ENCODE assay signal across 12 mouse cellular contexts in genomic region chr11:3560202-3560601, GRCm38 (mm10). TPM values are rescaled to one million over a fixed set of nuclear protein-coding genes. Genes with fewer than 3 reads are reported as not detected.
A peak's percentile ranks its signal among the peaks of the same experiment; 100 is the strongest.
DNase-seq lines count a peak whose midpoint lies in the region; ATAC-seq and TF ChIP-seq lines count a peak whose summit lies in the region.
"Had no signal": no experiment of that assay in that cellular context is flagged by ENCODE, and none has a peak within 500 bp of the region (broad histone marks: within the 10 kb centered on the region; RNA-seq: fewer than 3 reads in every experiment).

No protein-coding gene starts in this region.

- H3K36me3 ChIP-seq in liver, postnatal 0 days (replicated peaks; ENCODE audit: insufficient read depth, low read length) = no peaks in the 10 kb centered on the region
- H3K36me3 ChIP-seq in liver, embryonic 12.5 days = no peaks in the 10 kb centered on the region
- no peaks in the 10 kb centered on the region for H3K36me3 ChIP-seq in stomach, embryonic 16.5 days (ENCODE audit: control insufficient read depth, insufficient read depth, low read length)
- H3K36me3 ChIP-seq: embryonic facial prominence, embryonic 12.5 days had no signal

- 0 out of 2 replicates have a peak, but pooled peaks have one; percentile 17 for ATAC-seq in liver, postnatal 0 days
- ATAC-seq in liver, embryonic 12.5 days = no peak
- ATAC-seq in granulocyte monocyte progenitor cell, adult 5-6 weeks (replicated peaks; ENCODE audit: poor library complexity, severe bottlenecking) = peak; percentile 48; the same call in 1 of the 2 replicates
- ATAC-seq in stomach, embryonic 16.5 days (ENCODE audit: insufficient read depth, low FRiP score) = peak; percentile 34; the same call in 1 of the 2 replicates
- ATAC-seq: forebrain, embryonic 16.5 days had no signal

- peak; percentile 50 to 71 for DNase-seq in heart, adult 18-20 months
- no peak for DNase-seq in heart, postnatal 25 days (ENCODE audit: low spot score)
- no peak for DNase-seq in liver, postnatal 0 days
- no peak for DNase-seq in right cerebral cortex, postnatal 10 days (ENCODE audit: low spot score in 2 of 2)
- DNase-seq in neural tube, embryonic 10.5 days (ENCODE audit: extremely low spot score, low spot score) = no peak
- DNase-seq: cerebellum, adult 9-10 months had no signal

- no peak overlapping the region for H3K4me2 ChIP-seq in liver, postnatal 0 days (ENCODE audit: low read depth, low read length)
- H3K4me2 ChIP-seq in liver, embryonic 12.5 days = no peak overlapping the region
- no peak overlapping the region for H3K4me2 ChIP-seq in stomach, embryonic 16.5 days (ENCODE audit: low read depth, low read length)
- H3K4me2 ChIP-seq: embryonic facial prominence, embryonic 12.5 days had no signal

- H3K4me1 ChIP-seq in liver, postnatal 0 days (ENCODE audit: insufficient read depth) = no peaks in the 10 kb centered on the region; the same call in none of the 2 replicates
- no peaks in the 10 kb centered on the region for H3K4me1 ChIP-seq in liver, embryonic 12.5 days
- peaks cover 4% of the 10 kb centered on the region for H3K4me1 ChIP-seq in stomach, embryonic 16.5 days (ENCODE audit: control insufficient read depth, insufficient read depth, low read length)
- H3K4me1 ChIP-seq: embryonic facial prominence, embryonic 12.5 days had no signal

- TF ChIP-seq EP300 in liver, postnatal 0 days (IDR thresholded peaks at IDR 0.05; ENCODE audit: low read depth) = no peak

- intact Hi-C loops in heart, postnatal 25 days (cut with DNase I) = no loop called here

- TF ChIP-seq CTCF in liver, postnatal 0 days (IDR thresholded peaks at IDR 0.05; ENCODE audit: low read depth) = no peak

- H3K9ac ChIP-seq in liver, postnatal 0 days (replicated peaks) = no peak overlapping the region
- H3K9ac ChIP-seq in liver, embryonic 12.5 days = no peak overlapping the region
- H3K9ac ChIP-seq in stomach, embryonic 16.5 days (ENCODE audit: low read length) = no peak overlapping the region
- H3K9ac ChIP-seq: embryonic facial prominence, embryonic 12.5 days had no signal

- no peak overlapping the region for H3K4me3 ChIP-seq in liver, postnatal 0 days (ENCODE audit: low read depth, low read length)
- no peak overlapping the region for H3K4me3 ChIP-seq in liver, embryonic 12.5 days
- H3K4me3 ChIP-seq in stomach, embryonic 16.5 days (replicated peaks; ENCODE audit: low read length) = no peak overlapping the region
- H3K4me3 ChIP-seq: embryonic facial prominence, embryonic 12.5 days had no signal

- 0 out of 2 replicates have a peak, but pooled peaks cover 2% of the 10 kb centered on the region for H3K9me3 ChIP-seq in liver, postnatal 0 days (ENCODE audit: low read length)
- no peaks in the 10 kb centered on the region for H3K9me3 ChIP-seq in liver, embryonic 12.5 days (replicated peaks)
- no peaks in the 10 kb centered on the region for H3K9me3 ChIP-seq in stomach, embryonic 16.5 days (replicated peaks; ENCODE audit: control insufficient read depth, low read length)
- H3K9me3 ChIP-seq: embryonic facial prominence, embryonic 12.5 days had no signal

- WGBS in liver, postnatal 0 days (ENCODE audit: insufficient replicate concordance) = 61% methylated on average over 5 of the region's 5 CpGs
- 60% methylated on average over 5 of the region's 5 CpGs for WGBS in liver, embryonic 12.5 days (ENCODE audit: insufficient replicate concordance)
- 48% methylated on average over 5 of the region's 5 CpGs for whole genome bisulfite sequencing in stomach, embryonic 16.5 days

- no peak overlapping the region for H3K27ac ChIP-seq in liver, postnatal 0 days (ENCODE audit: low read depth)
- H3K27ac ChIP-seq in liver, embryonic 12.5 days = no peak overlapping the region
- no peak overlapping the region for H3K27ac ChIP-seq in stomach, embryonic 16.5 days (ENCODE audit: low read length)
- H3K27ac ChIP-seq: embryonic facial prominence, embryonic 12.5 days had no signal

- H3K27me3 ChIP-seq in liver, postnatal 0 days (ENCODE audit: insufficient read depth, low read length) = no peaks in the 10 kb centered on the region
- no peaks in the 10 kb centered on the region for H3K27me3 ChIP-seq in liver, embryonic 12.5 days (replicated peaks)
- H3K27me3 ChIP-seq in stomach, embryonic 16.5 days (ENCODE audit: control insufficient read depth, insufficient read depth, low read length) = no peaks in the 10 kb centered on the region
- H3K27me3 ChIP-seq: embryonic facial prominence, embryonic 12.5 days had no signal

RNA-seq across cellular contexts. Expression of gene Smtn, which starts 19.8 kb away (rescaled TPM):
- total RNA-seq in heart, adult 18-20 months (2021) = 100 to 1,000 TPM; 139 to 154 TPM
- total RNA-seq in heart, postnatal 25 days (2021) = 100 to 1,000 TPM; 170 to 174 TPM
- polyA plus RNA-seq in liver, postnatal 0 days (2015; fragmentation: Nextera tagmentation; extraction: Ambion mirVana) = 8.4 and 8.9 TPM in 2 replicates
- 16.9 and 18.2 TPM in 2 replicates for polyA plus RNA-seq in liver, embryonic 12.5 days (2016; fragmentation: Nextera tagmentation; extraction: Ambion mirVana)
- total RNA-seq in granulocyte monocyte progenitor cell, adult 5-6 weeks (2014; fragmentation: Nextera tagmentation) = 7.5 and 10.5 TPM in 2 replicates
- total RNA-seq in granulocyte monocyte progenitor cell, adult 5-6 weeks (2017) = 7.0 and 8.3 TPM in 2 replicates
- polyA plus RNA-seq in stomach, embryonic 16.5 days (2015; fragmentation: Nextera tagmentation; extraction: Ambion mirVana) = 122 and 128 TPM in 2 replicates

RNA-seq across cellular contexts. Expression of gene Selenom, which starts 45.7 kb away (rescaled TPM):
- 10 to 100 TPM; 39.8 to 40.3 TPM for total RNA-seq in heart, adult 18-20 months (2021)
- 10 to 100 TPM; 40.6 to 44.9 TPM for total RNA-seq in heart, postnatal 25 days (2021)
- polyA plus RNA-seq in liver, postnatal 0 days (2015; fragmentation: Nextera tagmentation; extraction: Ambion mirVana) = 9.9 and 11.7 TPM in 2 replicates
- 18.4 and 19.6 TPM in 2 replicates for polyA plus RNA-seq in liver, embryonic 12.5 days (2016; fragmentation: Nextera tagmentation; extraction: Ambion mirVana)
- 22.0 and 28.8 TPM in 2 replicates for total RNA-seq in granulocyte monocyte progenitor cell, adult 5-6 weeks (2014; fragmentation: Nextera tagmentation)
- 17.0 and 21.1 TPM in 2 replicates for total RNA-seq in granulocyte monocyte progenitor cell, adult 5-6 weeks (2017)
- 169 and 176 TPM in 2 replicates for polyA plus RNA-seq in stomach, embryonic 16.5 days (2015; fragmentation: Nextera tagmentation; extraction: Ambion mirVana)

RNA-seq across cellular contexts. Expression of gene Inpp5j, which starts 55.6 kb away (rescaled TPM):
- 10 to 100 TPM; 16.7 to 18.2 TPM for total RNA-seq in heart, adult 18-20 months (2021)
- 10 to 100 TPM; 29.4 to 30.6 TPM for total RNA-seq in heart, postnatal 25 days (2021)
- polyA plus RNA-seq in liver, postnatal 0 days (2015; fragmentation: Nextera tagmentation; extraction: Ambion mirVana) = 0.83 and 0.86 TPM in 2 replicates
- 0.17 and 0.36 TPM in 2 replicates for polyA plus RNA-seq in liver, embryonic 12.5 days (2016; fragmentation: Nextera tagmentation; extraction: Ambion mirVana)
- 0.94 and 1.1 TPM in 2 replicates for total RNA-seq in granulocyte monocyte progenitor cell, adult 5-6 weeks (2014; fragmentation: Nextera tagmentation)
- total RNA-seq in granulocyte monocyte progenitor cell, adult 5-6 weeks (2017) = 0.09 and 0.57 TPM in 2 replicates
- polyA plus RNA-seq in stomach, embryonic 16.5 days (2015; fragmentation: Nextera tagmentation; extraction: Ambion mirVana) = 3.4 and 3.5 TPM in 2 replicates
- total RNA-seq: hematopoietic stem cell, adult 5-6 weeks had no signal

Comparison
In these comparisons a context has a peak if more than half of its experiments do, and no peak if none do; other contexts are left out.
1. DNase-seq: peak in heart, adult 18-20 months (2 of 2); none in heart, postnatal 25 days (single experiment), liver, postnatal 0 days (single experiment), right cerebral cortex, postnatal 10 days (0 of 2) and neural tube, embryonic 10.5 days (single experiment).
2. RNA of gene Smtn, which starts 19.8 kb away (total RNA-seq): 170 to 174 TPM in heart, postnatal 25 days and 139 to 154 TPM in heart, adult 18-20 months; 7.0 to 10.5 TPM in granulocyte monocyte progenitor cell, adult 5-6 weeks; every median in the first group is over 10 times any median in the second.
3. RNA of gene Inpp5j, which starts 55.6 kb away (total RNA-seq): 29.4 to 30.6 TPM in heart, postnatal 25 days and 16.7 to 18.2 TPM in heart, adult 18-20 months; 0.09 to 1.1 TPM in granulocyte monocyte progenitor cell, adult 5-6 weeks; every median in the first group is over 4 times any median in the second.